Mouse (Mus musculus) myocyte (in vitro differentiated cells): ENCODE measurements around the gene Romo1. TPM values are rescaled to one million over a fixed set of nuclear protein-coding genes. Genes with fewer than 3 reads are reported as not detected.
"Not testable (repeated sequence)": the region's sequence is repeated elsewhere in the genome, so short reads cannot be mapped to it uniquely, and the experiment has no call there.

Source experiments
- H3K27me3 ChIP-seq: one replicate; pipeline ENCODE4 v1.6.1; 2011; ENCODE audit not compliant: control insufficient read depth, insufficient read depth, insufficient read length
- H3K36me3 ChIP-seq: one replicate; pipeline ENCODE4 v1.6.1; 2011; ENCODE audit not compliant: control insufficient read depth, insufficient read depth
- H3K4me2 ChIP-seq: one replicate; pipeline ENCODE4 v1.6.1; 2011; ENCODE audit warnings: low read depth, control low read depth
- H3K4me3 ChIP-seq: one replicate; pipeline ENCODE4 v1.5.1; 2011; ENCODE audit warnings: mild to moderate bottlenecking, control low read depth, moderate library complexity
- H3K79me2 ChIP-seq: one replicate; pipeline ENCODE4 v1.6.1; 2011; ENCODE audit not compliant: control insufficient read depth, insufficient read depth
- H3ac ChIP-seq: one replicate; pipeline ENCODE4 v1.6.1; 2011; ENCODE audit not compliant: control insufficient read depth, insufficient read length
- CEBPB ChIP-seq: IDR thresholded peaks from 2 replicates; pipeline ENCODE4 v1.6.1; 2011; ENCODE audit warnings: mild to moderate bottlenecking, moderate library complexity; ENCODE audit not compliant: poor library complexity, insufficient read depth, severe bottlenecking
- E2F4 ChIP-seq: IDR thresholded peaks from one replicate; pipeline ENCODE4 v1.6.1; 2011; ENCODE audit warnings: mild to moderate bottlenecking, control low read depth, moderate library complexity; ENCODE audit not compliant: insufficient read depth
- MAX ChIP-seq: IDR thresholded peaks from one replicate; pipeline ENCODE4 v1.6.1; 2011; ENCODE audit warnings: low read depth, mild to moderate bottlenecking, control low read depth
- MYOD1 ChIP-seq, 3 experiments: IDR thresholded peaks; one replicate each; pipeline ENCODE4 v1.6.1; 2011; ENCODE audit warnings: control low read depth in 2 of 3, low read depth in 2 of 3, mild to moderate bottlenecking in 2 of 3, moderate library complexity in 1 of 3; ENCODE audit not compliant: insufficient read length in 2 of 3, control insufficient read depth in 1 of 3
- MYOG ChIP-seq, 3 experiments: IDR thresholded peaks; one replicate each; pipeline ENCODE4 v1.6.1; 2011; ENCODE audit warnings: control low read depth in 2 of 3, low read depth in 2 of 3, mild to moderate bottlenecking in 2 of 3; ENCODE audit not compliant: insufficient read length in 2 of 3, control insufficient read depth in 1 of 3, insufficient read depth in 1 of 3
- POLR2A ChIP-seq: IDR thresholded peaks from one replicate; pipeline ENCODE4 v1.6.1; 2011; ENCODE audit warnings: low read depth, mild to moderate bottlenecking, control low read depth, moderate library complexity; ENCODE audit not compliant: insufficient read length
- POLR2AphosphoS2 ChIP-seq: IDR thresholded peaks from one replicate; pipeline ENCODE4 v1.6.1; 2011; ENCODE audit warnings: low read depth, control low read depth; ENCODE audit not compliant: insufficient read length
- REST ChIP-seq: IDR thresholded peaks from one replicate; pipeline ENCODE4 v1.6.1; 2011; ENCODE audit warnings: mild to moderate bottlenecking, control low read depth, moderate library complexity; ENCODE audit not compliant: insufficient read depth, insufficient read length
- SRF ChIP-seq: IDR thresholded peaks from one replicate; pipeline ENCODE4 v1.6.1; 2011; ENCODE audit warnings: low read depth; ENCODE audit not compliant: control insufficient read depth, insufficient read length
- TCF12 ChIP-seq: IDR thresholded peaks from one replicate; pipeline ENCODE4 v1.6.1; 2011; ENCODE audit warnings: mild to moderate bottlenecking, control low read depth; ENCODE audit not compliant: poor library complexity, insufficient read depth, severe bottlenecking
- TCF3 ChIP-seq: IDR thresholded peaks from one replicate; pipeline ENCODE4 v1.6.1; 2011; ENCODE audit warnings: low read depth, control low read depth; ENCODE audit not compliant: insufficient read length
- USF1 ChIP-seq: IDR thresholded peaks from one replicate; pipeline ENCODE4 v1.6.1; 2011; ENCODE audit warnings: low read depth, mild to moderate bottlenecking, control low read depth, moderate library complexity
- polyA plus RNA-seq: library from polyadenylated mRNA; unstranded; fragments of >200 nt; fragmentation: generic; extraction: Trizol; gene quantifications from one replicate; pipeline ENCODE4 v1.2.1, GENCODE M21; 2012; ENCODE audit warnings: missing spikeins

The Romo1 gene
- polyA plus RNA-seq, 1 experiment, result 417 TPM

DNA sequence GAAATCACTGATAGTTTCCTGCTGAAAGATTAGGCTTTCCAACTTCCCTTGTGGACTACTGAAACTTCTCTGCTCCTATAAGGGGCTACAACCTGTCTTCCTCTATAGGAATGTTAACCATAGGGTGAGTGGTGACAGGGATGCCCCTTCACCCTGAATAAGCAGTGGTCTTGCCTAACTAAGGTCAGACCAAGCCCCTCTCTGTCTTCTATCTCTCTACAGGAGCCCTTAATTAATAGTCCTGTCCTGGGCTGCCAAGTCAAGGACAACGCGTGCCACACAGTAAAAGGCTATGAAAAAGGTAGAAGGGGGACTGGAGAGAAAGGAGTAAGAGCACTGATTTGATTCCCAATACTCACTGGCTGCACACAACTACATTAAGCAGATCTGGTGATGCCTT lies 37.8 kb downstream of the Romo1 start:
- TF ChIP-seq E2F4, result no peak
- no peak for TF ChIP-seq POLR2A
- no peak for TF ChIP-seq MYOD1 (IDR thresholded peaks at IDR 0.05; ENCODE audit: control insufficient read depth in 1 of 3, insufficient read length in 2 of 3, low read depth in 2 of 3)
- no peak for TF ChIP-seq TCF3
- no peak for TF ChIP-seq TCF12
- no peak for TF ChIP-seq SRF
- no peak for TF ChIP-seq REST
- TF ChIP-seq MAX, result no peak
- TF ChIP-seq MYOG (IDR thresholded peaks at IDR 0.05; ENCODE audit: control insufficient read depth in 1 of 3, insufficient read depth in 1 of 3, insufficient read length in 2 of 3, low read depth in 2 of 3), result no peak
- no peak for TF ChIP-seq CEBPB
- TF ChIP-seq USF1, result no peak
- no peak for TF ChIP-seq POLR2AphosphoS2
- H3ac ChIP-seq, result no peak overlapping the region
- peaks cover 41% of the 10 kb centered on the region for H3K79me2 ChIP-seq
- H3K4me3 ChIP-seq, result peak overlapping the region; percentile 97
- peak overlapping the region; percentile 96 for H3K4me2 ChIP-seq
- H3K36me3 ChIP-seq, result peaks cover 24% of the 10 kb centered on the region
- no peaks in the 10 kb centered on the region for H3K27me3 ChIP-seq

DNA sequence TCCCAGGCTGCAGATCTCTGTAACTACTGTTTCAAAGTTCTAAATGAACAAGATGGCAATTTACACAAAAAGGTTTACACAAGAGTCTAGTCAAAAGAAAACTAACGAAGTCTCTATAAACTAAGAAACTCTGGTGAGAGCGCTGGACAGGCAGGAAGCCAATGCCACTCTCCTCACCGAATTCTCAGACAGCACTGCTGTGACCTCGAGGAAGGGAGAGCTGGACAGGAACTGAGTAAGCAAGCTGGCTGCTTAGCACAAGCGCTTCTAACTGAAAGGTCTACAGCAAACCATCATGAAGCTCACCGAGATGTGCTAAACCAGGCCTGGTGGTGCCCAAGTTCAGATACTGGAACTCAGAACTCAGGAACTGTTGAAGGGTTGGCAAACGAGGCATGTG lies 45.4 kb downstream of the Romo1 start:
- H3ac ChIP-seq, H3K79me2 ChIP-seq, H3K27me3 ChIP-seq, H3K36me3 ChIP-seq, H3K4me2 ChIP-seq, H3K4me3 ChIP-seq: not testable (repeated sequence)

DNA sequence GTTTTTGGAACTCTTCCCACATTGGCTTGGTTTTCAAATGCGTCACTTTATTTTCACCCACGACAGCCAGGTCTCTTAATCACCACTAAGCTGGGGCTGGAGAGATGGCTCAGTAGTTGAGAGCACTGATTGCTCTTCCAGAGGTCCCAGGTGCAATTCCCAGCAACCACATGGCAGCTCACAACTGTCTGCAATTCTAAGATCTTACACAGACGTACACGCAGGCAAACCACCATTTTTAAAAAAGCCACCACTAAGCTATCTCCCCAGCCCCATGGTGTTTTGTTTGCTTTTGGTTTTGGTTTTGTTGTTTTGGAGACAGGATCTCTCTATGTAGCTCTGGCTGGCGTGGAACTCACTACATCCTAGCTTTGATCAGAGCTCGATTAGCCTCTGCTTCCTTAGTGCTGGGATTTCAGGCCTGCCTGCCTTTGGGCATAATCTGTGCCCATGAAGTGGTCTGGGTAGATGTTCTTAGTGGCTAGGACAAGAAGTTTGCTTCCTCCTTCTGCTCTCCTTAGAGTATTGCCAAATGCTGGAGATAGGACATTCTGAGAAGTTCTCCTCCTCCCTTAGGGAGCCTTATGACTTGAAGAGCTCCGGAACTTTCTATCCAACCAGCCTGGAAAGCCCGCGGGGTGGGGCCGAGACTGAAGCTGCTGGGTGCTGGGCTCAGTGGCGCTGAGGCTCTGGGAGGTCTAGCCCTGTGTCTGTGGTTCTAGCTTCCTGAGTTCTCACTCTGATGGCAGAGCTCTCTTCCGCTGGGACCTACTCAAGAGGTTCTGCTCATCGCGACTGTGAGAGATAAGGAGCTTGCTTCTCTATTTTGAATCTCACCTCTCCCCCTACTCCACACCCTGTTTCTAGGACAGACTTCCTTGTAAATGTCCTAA lies 46.4 kb downstream of the Romo1 start:
- Histone ChIP-seq H3K79me2 (no peaks in the 10 kb centered on the region), H3K27me3 (no peaks in the 10 kb centered on the region), H3ac (no peak overlapping the region), H3K4me2 (no peak overlapping the region), H3K4me3 (no peak overlapping the region), H3K36me3 (no peaks in the 10 kb centered on the region)
- TF ChIP-seq MYOD1 (IDR thresholded peaks at IDR 0.05; ENCODE audit: control insufficient read depth in 1 of 3, insufficient read length in 2 of 3, low read depth in 2 of 3), result no peak
- no peak for TF ChIP-seq TCF3
- no peak for TF ChIP-seq MYOG (IDR thresholded peaks at IDR 0.05; ENCODE audit: control insufficient read depth in 1 of 3, insufficient read depth in 1 of 3, insufficient read length in 2 of 3, low read depth in 2 of 3)
- TF ChIP-seq SRF, result no peak
- TF ChIP-seq E2F4, result no peak
- no peak for TF ChIP-seq POLR2AphosphoS2
- TF ChIP-seq MAX, result no peak
- no peak for TF ChIP-seq REST
- TF ChIP-seq TCF12, result no peak
- no peak for TF ChIP-seq USF1

DNA sequence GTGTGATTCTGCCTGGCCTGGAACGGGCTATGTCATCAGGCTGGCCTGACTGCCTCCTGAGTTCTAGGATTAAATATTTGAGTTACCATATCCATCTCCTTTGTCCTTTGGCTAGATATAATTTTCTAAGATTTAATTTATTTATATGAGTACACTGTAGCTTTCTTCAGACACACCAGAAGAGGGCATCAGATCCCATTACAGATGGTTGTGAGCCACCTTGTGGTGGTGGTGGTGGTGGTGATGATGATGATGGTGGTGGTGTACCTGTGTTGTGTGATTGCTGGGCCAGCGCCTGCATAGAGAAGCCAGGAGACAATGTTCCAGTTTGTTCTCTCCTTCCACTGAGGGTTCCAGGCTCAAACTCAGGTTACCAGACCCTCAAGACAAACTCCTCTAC lies 47.7 kb downstream of the Romo1 start:
- Histone ChIP-seq H3K4me3 (no peak overlapping the region), H3K4me2 (no peak overlapping the region), H3K36me3 (no peaks in the 10 kb centered on the region), H3ac (no peak overlapping the region), H3K27me3 (no peaks in the 10 kb centered on the region), H3K79me2 (no peaks in the 10 kb centered on the region)
- TF ChIP-seq USF1 (no peak), MYOG (IDR thresholded peaks at IDR 0.05; ENCODE audit: control insufficient read depth in 1 of 3, insufficient read depth in 1 of 3, insufficient read length in 2 of 3, low read depth in 2 of 3) (no peak), POLR2AphosphoS2 (no peak)

DNA sequence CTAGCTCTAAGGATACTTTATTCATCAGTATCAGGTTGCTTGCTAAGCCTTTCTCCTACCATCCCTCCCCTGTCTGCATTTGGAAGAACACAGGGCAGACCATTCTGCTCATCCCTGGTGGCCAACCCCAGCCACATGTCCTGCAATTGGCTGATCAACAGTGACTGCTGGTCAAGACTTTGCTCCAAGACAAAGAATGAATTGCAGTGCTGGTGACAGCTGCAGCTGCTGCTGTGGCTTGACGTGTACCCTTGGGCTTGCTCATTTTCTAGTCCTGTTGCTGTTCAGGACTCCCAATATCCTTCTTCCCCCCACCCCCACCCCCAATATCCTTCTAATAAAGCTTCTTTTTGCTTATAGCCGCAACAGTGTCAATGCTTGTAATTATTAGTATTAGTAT lies 48.2 kb downstream of the Romo1 start:
- no peaks in the 10 kb centered on the region for H3K27me3 ChIP-seq
- H3K4me3 ChIP-seq, result no peak overlapping the region
- peak; percentile 96 for TF ChIP-seq TCF3
- no peak for TF ChIP-seq REST
- TF ChIP-seq MYOG (IDR thresholded peaks at IDR 0.05; ENCODE audit: control insufficient read depth in 1 of 3, insufficient read depth in 1 of 3, insufficient read length in 2 of 3, low read depth in 2 of 3), result peak; percentile 89 to 98 (median 94)
- TF ChIP-seq TCF12, result peak; percentile 94
- no peak for TF ChIP-seq MAX
- peak; percentile 94 to 99 (median 99) for TF ChIP-seq MYOD1 (IDR thresholded peaks at IDR 0.05; ENCODE audit: control insufficient read depth in 1 of 3, insufficient read length in 2 of 3, low read depth in 2 of 3)
- TF ChIP-seq POLR2AphosphoS2, result no peak
- TF ChIP-seq POLR2A, result no peak
- H3K36me3 ChIP-seq, result no peaks in the 10 kb centered on the region
- H3K4me2 ChIP-seq, result peak overlapping the region; percentile 16
- H3ac ChIP-seq, result no peak overlapping the region
- peaks cover 1% of the 10 kb centered on the region for H3K79me2 ChIP-seq
